Mouse (Mus musculus) kidney, adult 18-20 months (tissue): ENCODE measurements at regions not wholly inside any gene's neighbourhood (a gene's known extent, or its start where the extent isn't known, plus 50 kb on each side); places are given as distances from the start of the nearest gene placed in this dataset.

Source experiments
- DNase-seq: peaks from one replicate; pipeline ENCODE4 v3.0.0; 2021

GRCm38 (mm10) chr12:36748345-36748744 is 360.0 kb upstream of the Meox2 start:
- DNase-seq = no peak

DNA sequence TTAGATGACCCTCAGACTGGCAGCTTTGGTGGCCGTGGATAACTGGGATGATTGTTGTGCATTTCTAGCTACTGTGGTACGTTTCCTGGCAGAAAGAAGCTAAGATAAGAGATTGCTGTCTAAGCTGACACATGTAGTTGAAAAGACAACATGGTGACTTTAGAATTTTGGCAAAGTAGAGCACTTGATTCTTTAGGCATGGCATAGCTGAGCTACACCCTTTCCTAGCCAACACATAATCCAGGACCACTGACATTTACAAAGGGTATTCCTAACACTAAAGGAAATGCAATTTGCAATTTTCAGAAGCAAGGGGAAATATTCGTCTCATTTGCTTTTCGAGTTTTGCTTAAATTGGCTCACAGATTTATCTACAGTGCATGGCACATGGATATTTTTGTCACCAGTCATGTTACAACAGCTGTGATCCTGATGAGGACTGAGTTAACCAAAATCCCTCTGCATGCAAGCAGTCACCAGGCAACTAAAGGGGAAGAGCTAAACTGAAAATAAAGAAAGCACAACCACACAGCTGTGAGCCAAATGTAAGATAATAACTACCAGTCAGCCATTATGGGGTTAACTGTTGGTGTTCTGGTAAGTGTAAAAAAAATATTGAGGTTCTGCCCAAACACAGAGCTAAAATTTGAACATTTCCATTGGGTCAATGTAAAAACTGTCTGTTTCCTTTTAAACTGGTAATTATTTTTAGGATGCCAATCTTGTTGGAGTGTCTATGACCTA is 342.9 kb upstream of the Meox2 start:
- DNase-seq = no peak

DNA sequence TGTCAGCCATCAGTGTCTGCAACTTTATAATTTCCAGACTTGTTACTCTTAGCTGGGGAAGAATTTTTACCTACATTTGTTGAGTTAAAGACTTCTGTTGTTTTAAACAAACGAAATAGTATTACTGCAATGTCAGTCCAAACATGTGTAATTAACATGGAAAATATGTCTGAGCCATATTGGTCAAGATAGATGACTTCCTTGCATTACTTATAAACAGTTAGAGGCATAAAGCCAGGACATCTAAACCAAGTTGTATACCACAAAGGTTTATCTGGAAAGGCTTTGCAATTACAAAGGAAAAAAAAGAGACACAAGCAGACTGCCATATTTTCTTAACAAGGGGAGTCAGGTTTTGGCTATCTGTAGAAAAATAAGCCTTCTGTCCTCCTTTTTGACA is 342.2 kb upstream of the Meox2 start:
- DNase-seq = no peak

DNA sequence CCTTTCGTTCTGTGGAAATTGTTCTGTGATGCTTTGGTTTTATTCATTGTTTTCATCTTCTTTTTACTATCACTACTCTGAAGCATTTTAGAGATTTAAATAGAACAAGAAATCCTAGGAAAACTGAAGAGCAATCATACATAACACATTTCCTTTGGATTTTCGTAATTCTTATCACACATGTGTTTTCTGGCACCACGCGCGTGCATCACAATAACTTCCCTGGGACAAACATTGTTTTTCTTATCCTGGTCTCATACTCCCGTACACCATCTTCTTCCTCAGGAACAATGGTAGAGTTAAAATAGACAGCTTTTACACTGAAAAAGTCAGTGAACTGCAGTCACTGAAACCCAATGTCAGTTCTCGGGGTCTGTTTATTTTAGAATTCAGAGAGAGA is 327.6 kb upstream of the Meox2 start:
- DNase-seq = no peak

DNA sequence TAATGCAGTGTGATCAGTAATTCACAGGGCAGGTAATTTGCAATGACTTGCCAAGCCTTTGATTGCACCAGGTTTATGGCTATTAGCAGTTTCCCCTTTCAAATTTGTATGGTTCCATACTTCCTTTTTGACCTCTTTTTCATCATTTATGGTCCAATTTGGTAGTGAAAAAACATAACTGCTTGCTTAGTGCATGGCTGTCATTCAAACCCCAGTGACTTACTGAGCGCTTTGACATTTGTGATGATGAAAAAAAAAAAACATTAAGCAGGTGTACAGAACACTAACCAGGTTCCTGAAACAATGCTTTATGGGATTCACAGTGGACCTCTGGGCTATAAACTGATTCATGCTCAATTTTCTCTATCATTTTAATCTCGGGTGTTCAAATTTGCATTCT is 317.5 kb upstream of the Meox2 start:
- DNase-seq = no peak

GRCm38 (mm10) chr12:36791430-36791829 is 316.9 kb upstream of the Meox2 start:
- DNase-seq = no peak

GRCm38 (mm10) chr12:36792205-36792604 is 316.1 kb upstream of the Meox2 start:
- DNase-seq = no peak

GRCm38 (mm10) chr12:36793799-36794198 is 314.5 kb upstream of the Meox2 start:
- DNase-seq = no peak

- no peak for DNase-seq
Measured at GRCm38 (mm10) chr12:36796201-36796600, 312.1 kb upstream of the Meox2 start.

- no peak for DNase-seq
Measured at GRCm38 (mm10) chr12:36817938-36818337, 290.4 kb upstream of the Meox2 start.

GRCm38 (mm10) chr12:36818852-36819251 is 289.5 kb upstream of the Meox2 start:
- DNase-seq = no peak

DNA sequence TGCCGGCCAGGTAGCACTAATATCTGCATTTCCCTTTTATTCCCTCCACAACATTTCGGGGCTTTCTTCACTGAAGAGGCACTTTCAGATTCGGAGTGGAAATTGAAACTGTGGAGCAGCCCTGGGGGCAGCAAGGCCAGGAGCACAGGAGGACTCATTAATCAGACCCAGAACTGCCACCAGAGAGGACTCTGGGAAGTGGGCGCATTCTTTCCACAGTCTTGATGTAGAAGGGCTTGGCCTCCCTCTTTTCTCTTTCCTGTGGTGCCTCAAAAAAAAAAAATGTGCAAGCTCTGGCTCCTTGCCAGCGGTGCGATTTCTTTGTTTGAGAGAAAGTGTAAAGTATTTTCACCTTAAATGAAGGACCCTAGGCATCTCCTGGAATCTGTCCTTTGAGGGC is 281.6 kb upstream of the Meox2 start:
- DNase-seq = no peak

- DNase-seq = no peak
Measured at GRCm38 (mm10) chr12:36831307-36831997, 276.9 kb upstream of the Meox2 start.

- no peak for DNase-seq
Measured at GRCm38 (mm10) chr12:36842957-36843356, 265.4 kb upstream of the Meox2 start.

GRCm38 (mm10) chr12:36845130-36845529 is 263.2 kb upstream of the Meox2 start:
- DNase-seq = no peak

- no peak for DNase-seq
Measured at GRCm38 (mm10) chr12:36849086-36849485, 259.3 kb upstream of the Meox2 start.

- DNase-seq = no peak
Measured at GRCm38 (mm10) chr12:36863113-36863512, 245.2 kb upstream of the Meox2 start.

DNA sequence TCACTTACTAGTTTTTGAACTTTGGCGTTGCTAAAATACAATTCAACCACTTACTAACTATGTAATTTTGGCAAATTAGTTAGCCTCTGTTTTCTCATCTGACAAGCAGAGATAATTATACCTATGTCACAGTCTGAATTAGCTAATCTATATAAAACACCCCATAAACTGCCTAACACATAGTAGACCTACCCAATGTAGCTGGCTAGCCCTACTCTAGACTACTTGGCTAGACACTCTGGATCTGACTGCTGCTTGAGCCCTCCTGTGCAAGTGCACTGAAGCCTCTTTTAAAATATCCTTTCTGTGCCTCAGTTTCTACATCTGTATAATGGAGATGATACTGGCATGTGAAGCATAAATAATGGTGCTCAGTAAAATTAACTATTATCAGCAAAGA is 227.6 kb upstream of the Meox2 start:
- no peak for DNase-seq

DNA sequence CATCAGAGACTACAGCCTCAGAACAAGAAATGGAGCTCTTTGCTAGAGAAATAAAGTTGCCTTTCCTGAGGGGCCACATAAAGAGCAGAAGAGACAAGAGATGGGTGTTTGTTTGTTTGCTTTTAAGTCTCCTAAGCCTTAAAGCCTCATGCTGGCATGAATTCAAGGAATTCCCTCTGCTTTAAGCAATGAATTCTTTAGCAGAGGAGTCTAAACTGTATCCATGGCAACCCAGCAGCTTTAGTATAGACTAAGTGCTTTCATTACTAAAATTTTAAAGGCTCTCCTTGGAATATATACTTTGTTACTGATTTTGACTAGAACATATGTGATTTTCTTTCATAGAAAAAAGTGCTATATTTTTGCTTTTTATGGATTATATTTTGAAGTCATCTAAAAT is 195.0 kb upstream of the Meox2 start:
- DNase-seq = no peak

- DNase-seq = no peak
Measured at GRCm38 (mm10) chr12:36917576-36918106, 190.7 kb upstream of the Meox2 start.

DNA sequence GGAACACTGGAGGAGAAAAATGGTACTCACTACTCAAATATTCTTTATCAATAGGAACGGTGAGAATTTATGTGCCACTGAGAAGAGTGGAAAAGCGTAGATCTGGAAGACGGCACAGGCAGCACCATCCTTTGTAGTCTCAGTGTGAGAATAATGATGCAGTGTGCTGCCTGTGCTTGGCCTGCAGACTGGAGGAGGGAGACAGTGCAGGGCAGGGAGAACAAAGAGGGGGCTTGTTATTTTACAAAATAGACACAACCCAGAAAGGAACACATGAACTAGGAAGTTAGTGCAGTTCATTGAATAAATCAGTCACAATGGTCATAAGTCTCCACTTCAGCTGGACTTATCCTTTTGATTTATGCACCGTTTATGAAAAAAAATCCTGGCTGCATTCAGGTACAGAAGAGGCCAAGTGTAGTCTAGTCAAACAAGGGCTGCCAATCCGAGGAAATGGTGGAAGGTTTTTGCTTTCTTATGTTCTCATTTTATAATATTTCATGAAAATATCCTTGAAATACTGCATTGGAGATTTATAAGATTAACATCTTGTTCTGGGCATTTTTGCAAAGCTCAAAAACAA is 190.0 kb upstream of the Meox2 start:
- no peak for DNase-seq

DNA sequence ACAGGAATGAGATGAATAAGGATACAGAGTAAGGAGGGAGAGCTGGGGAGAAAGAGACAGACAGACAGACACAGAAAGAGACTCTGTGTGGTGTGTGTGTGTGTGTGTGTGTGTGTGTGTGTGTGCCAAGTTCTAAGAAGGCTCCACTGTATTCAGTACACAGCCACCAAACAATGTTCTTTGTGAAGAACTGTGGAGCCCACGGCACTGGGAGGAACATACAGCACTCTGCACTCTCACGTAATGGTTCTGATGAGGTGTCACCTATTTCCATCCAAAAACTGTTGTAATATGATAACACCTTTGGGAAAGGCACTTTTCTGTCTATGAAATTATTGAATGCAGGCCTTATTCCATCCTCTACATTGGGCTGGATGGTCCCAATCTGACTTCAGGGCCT is 184.8 kb upstream of the Meox2 start:
- no peak for DNase-seq

GRCm38 (mm10) chr12:36926225-36926624 is 182.1 kb upstream of the Meox2 start:
- no peak for DNase-seq

- no peak for DNase-seq
Measured at GRCm38 (mm10) chr12:36933118-36933610, 175.2 kb upstream of the Meox2 start.
